Mouse (Mus musculus) cerebellum, adult 2 months (tissue): Measurements from ENCODE around the gene Myrfl. TPM values are rescaled to one million over a fixed set of nuclear protein-coding genes. Genes with fewer than 3 reads are reported as not detected.

Experiments
- DNase-seq, 2 experiments: peaks; one replicate each; pipeline ENCODE4 v3.0.0; 2021
- H3K27ac ChIP-seq: fragments of 200-500 bp; 2 replicates; pipeline ENCODE4 v1.5.1; 2012; ENCODE audit warnings: low read length, control low read depth, inconsistent platforms; ENCODE audit not compliant: insufficient read depth
- H3K27me3 ChIP-seq: fragments of 200-500 bp; 2 replicates; pipeline ENCODE4 v1.6.1; 2012; ENCODE audit warnings: inconsistent platforms, mild to moderate bottlenecking, low read length, moderate library complexity; ENCODE audit not compliant: control insufficient read depth, insufficient read depth
- H3K4me1 ChIP-seq: fragments of 200-500 bp; 2 replicates; pipeline ENCODE4 v1.6.1; 2011; ENCODE audit warnings: low read length; ENCODE audit not compliant: control insufficient read depth, insufficient read depth
- H3K4me3 ChIP-seq: fragments of 200-500 bp; replicated peaks from 2 replicates; pipeline ENCODE3; 2011; ENCODE audit warnings: mild to moderate bottlenecking, low read depth, low read length, control low read depth; ENCODE audit not compliant: insufficient read depth
- CTCF ChIP-seq: fragments of 200-500 bp; IDR thresholded peaks from 2 replicates; pipeline ENCODE4 v1.5.1; 2011; ENCODE audit warnings: low read depth, mild to moderate bottlenecking, control low read depth, low read length, moderate library complexity, borderline replicate concordance; ENCODE audit not compliant: insufficient read depth
- POLR2A ChIP-seq: fragments of 200-500 bp; IDR thresholded peaks from 2 replicates; pipeline ENCODE4 v1.6.1; 2011; ENCODE audit warnings: low read length, control low read depth, borderline replicate concordance; ENCODE audit not compliant: insufficient read depth
- WGBS: fragments of 180-500 bp; shearing (Covaris S2); methylation state at CpG from one replicate; pipeline ENCODE4 v1.1.7; 2018; 5-methylcytosine and 5-hydroxymethylcytosine counted together
- polyA plus RNA-seq: library from polyadenylated mRNA; depleted of rRNA; stranded (reverse); fragments of >200 nt; gene quantifications from 2 replicates; pipeline ENCODE4 v1.2.3, GENCODE M21; 2012; rRNA removed

The Myrfl gene
- polyA plus RNA-seq, 1 experiment, result 0.10 TPM

DNA sequence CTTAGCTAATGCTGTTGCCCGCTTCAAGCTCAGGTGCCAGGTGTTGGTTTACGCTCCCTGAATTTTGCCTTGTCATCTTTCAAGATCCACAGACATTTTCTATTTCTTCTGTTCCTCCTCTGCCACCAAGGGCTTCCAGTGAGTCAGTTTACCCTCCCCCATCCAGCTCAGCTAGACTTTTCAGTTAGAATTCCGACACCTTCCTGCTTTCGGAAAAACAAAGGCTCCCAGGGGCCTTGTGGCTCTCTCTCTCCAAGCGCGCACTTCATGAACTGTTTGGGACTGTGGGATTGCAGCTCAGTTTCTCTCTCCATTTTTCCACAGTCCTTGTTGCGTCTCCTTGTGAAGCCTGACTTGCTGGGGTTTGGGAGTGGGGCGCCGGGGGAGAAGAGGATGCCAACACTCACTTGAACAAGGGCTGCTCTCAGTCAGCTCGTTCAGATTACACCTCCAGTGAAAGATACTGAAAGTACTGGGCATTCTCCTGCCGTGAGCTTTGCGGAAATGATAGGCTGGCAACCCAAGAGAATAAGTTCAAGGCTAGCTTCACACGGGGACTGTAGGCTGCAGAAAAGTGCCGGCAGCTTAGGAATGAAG lies 168.9 kb downstream of the Myrfl start:
- Histone ChIP-seq H3K27me3 (no peaks in the 10 kb centered on the region), H3K27ac (no peak overlapping the region), H3K4me1 (no peaks in the 10 kb centered on the region), H3K4me3 (no peak overlapping the region)
- WGBS, result 61% methylated on average over 14 of the region's 14 CpGs
- DNase-seq, result no peak
- no peak for TF ChIP-seq CTCF
- no peak for TF ChIP-seq POLR2A

Other genes with a start within 250 kb of the Myrfl start
- gene Rab3ip, start 53.9 kb upstream of the Myrfl start, polyA plus RNA-seq, result 45.8 and 46.5 TPM in 2 replicates
- not detected in 2 replicates for gene Gm10271, start 75.7 kb upstream of the Myrfl start, polyA plus RNA-seq
- 0.16 and 0.21 TPM in 2 replicates for gene Best3, start 89.4 kb upstream of the Myrfl start, polyA plus RNA-seq
- 0.16 TPM in 1 of 2 replicates, not detected in the other for gene Lrrc10, start 148.4 kb upstream of the Myrfl start, polyA plus RNA-seq
- gene Cct2, start 166.9 kb upstream of the Myrfl start, polyA plus RNA-seq, result 148 and 153 TPM in 2 replicates